Mouse (Mus musculus) adrenal gland, adult 18-20 months (tissue): Measurements from ENCODE around the gene Rpp38. TPM values are rescaled to one million over a fixed set of nuclear protein-coding genes. Genes with fewer than 3 reads are reported as not detected.
A peak's percentile ranks its signal among the peaks of the same experiment; 100 is the strongest.

ENCODE experiments used
- DNase-seq, 2 experiments: peaks; one replicate each; pipeline ENCODE4 v3.0.0; 2021 to 2022; ENCODE audit warnings: low spot score in 2 of 2
- total RNA-seq, 2 experiments: library from RNA; stranded (reverse); gene quantifications; 1 replicate in 1 of 2; 2 replicates in 1 of 2; pipeline ENCODE4 v1.2.3; 2021

Rpp38 gene
- total RNA-seq, 2 experiments from 2014 or later, result 13.1 to 16.3 TPM

DNA sequence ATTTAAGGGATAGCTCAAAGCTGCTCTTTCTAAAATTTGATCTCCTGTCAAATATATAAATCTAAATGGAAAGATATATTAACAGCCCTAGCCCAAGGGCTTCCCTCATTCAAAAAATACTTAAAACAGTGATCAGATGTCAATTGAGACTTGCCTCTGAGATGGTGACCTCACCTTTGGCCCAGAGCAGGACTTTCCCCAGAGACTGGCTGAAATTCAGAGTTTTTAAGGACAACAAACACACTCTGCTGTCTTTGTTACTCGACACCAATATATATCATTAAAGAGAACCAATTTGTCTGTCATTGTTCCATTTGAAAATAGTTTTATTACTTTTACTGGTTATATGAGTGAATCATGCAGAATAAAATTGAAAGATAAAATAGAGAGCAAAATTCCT, 42.9 kb downstream of the Rpp38 start:
- no peak for DNase-seq

DNA sequence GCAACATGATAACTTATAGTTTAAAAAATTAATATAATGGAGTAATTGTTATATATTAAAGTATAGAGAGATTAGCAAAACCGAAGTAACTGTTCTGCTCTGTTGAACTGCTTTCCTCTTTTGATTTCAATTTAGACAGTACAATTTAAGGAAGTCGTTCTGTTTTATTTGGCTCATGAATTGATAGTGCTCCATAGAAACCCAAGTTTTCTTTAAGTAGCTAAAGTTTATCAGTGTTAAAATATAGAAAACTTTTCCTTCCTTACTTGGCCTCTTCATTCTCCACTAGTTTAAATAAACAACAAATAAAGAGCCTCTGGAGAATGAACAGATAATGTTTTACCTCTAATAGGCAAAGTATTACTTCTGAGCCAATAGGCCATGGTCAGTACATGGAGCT, 46.2 kb downstream of the Rpp38 start:
- DNase-seq, result no peak

DNA sequence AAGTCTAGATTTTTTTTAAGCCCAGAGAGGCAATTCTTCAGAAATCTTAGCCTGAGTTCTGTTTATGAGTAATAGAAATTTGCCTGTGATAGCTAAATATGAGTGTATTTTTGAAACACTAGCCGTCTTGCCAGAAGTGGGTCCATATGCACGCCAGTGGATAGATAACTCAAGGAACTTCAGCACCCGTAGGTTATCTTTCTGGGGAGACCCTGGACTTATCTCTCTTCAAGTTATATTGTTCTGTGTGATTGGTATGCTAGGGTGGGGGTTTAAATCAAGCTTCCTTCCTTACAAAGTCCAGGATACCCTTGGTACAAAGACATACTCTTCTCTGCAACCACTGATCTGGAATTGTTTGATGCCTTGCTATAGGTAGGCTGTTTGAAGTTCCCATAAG, 46.7 kb downstream of the Rpp38 start:
- DNase-seq, result no peak

DNA sequence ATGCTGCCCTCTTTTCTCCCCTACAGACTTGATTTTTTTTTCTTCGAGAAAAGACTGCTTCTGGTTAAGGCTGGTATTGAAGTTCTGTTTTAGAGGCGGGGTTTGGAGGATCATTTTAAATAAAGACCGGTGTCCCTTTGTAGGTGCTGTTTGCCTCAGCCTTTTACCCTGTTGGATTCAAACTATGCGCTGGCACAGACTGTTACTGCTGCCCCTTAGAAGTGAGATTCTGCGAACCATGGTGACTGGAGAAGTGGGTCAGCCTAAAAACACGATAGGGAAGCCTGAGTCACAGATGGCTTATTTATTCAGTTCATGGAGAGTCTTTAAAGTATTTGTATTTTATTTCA, 47.3 kb downstream of the Rpp38 start:
- peak in 1 of 2 experiments; percentile 29 for DNase-seq

DNA sequence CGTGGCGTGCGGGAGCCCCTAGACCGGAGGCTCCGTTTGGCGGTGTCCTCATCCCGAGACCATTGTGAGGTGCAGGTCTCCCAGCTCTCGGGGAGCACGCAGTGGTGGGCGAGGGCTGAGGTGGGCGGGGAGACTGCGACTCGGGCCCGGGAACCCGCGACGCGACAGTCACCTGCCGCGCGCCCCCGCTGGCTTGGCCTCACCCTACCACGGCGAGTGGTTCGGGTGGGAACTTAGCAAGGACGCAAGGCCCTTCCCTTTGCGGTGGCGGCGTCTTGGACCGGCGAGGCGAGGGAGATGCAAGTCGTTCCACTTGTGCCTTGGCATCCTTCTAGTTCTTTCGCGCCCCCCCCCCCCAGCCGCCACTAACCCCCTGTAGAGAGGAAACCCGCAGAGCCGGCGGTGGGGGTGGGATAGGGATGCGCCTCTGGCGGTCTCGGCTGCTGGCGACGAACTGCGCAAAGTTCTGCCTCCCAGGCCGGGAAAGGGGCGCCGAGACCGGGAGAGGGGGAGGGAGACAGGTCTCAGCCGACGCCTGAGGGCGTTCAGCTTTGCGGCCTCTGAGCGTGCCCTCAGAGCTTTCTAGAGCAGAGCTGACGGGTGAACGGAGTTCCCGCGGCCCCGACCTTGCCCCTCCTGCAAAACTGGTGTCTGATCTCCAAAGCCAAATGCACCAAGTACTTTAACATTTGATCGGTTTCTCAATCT, 47.8 kb downstream of the Rpp38 start:
- peak; percentile 40 to 61 for DNase-seq

DNA sequence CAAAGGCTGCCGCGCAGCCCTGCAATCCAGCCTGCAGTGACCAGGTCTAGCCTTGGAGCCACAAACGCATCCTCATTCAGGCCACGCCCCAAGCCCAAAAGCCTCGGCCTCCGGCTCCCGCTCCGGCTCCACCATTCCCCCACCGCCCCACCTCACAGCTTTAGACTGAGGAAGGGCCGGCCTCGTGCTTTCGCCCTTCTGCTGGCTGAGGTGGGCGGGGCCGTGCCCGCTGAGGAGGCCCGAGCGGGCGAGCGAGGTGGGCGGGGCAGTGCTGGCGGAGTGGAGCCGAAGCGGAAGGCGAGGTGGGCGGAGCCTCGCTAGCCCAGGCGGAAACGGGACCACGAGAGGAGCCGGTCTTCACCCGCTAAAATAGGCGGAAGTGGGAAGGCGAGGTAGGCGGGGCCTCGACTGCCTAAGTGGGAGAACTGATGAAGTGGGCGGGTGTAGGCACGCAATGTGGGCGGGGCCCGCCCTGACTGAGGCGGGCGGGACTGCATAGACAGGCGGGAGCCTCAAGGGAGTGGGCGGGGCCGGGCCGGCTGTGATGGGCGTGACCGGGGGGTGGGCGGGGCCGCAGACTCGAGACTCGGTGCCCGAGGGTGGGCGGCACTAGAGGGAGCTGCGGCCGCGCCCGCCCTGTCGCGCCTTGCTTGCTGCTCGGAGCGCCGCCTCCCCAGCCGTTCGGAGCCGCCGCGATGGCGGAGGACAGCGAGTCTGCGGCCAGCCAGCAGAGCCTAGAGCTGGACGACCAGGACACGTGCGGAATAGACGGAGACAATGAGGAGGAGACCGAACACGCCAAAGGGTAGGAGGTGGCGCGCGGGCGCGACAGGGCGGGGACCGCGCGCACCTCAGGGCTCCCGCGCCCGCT, 48.6 kb downstream of the Rpp38 start, which contains the start of gene Nmt2:
TSS of gene Nmt2 (plus strand) at position 611 of the 871 bp plus-strand sequence.
- DNase-seq, result peak; percentile 97 to 98

DNA sequence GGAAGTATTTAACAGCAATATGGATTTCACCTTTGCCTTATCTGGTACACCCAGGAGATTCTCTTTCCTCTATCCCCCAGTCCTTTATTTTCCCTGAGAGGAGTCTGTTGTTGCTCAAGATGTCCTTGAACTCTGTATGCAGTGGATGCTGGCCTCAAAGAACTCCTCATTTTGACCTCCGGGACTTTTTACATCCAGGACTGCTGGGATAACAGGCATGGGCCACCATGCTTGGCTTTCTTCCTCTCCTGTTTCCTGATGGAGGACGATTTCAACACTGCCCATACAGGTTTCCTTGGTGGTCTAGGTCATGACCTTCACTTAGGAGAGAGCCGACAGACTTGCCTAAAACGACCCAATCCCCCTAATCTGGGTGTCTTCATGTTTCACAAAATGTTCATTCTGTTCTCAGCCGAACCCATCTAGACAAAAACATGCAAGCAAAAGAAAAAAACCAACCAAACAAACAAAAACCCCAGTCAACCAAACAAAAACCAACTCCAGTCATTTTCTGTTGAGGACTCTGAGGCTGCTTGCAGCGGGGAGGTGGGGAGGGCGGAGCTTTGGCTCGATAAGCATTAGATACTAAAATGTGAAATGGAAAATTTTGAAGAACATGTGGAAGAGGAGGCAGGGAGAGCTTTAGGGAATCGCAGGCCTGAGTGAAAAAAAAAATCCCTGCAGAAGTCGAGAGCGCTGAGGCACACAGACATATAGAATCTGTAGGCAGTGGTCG, 49.4 kb downstream of the Rpp38 start:
- no peak for DNase-seq

DNA sequence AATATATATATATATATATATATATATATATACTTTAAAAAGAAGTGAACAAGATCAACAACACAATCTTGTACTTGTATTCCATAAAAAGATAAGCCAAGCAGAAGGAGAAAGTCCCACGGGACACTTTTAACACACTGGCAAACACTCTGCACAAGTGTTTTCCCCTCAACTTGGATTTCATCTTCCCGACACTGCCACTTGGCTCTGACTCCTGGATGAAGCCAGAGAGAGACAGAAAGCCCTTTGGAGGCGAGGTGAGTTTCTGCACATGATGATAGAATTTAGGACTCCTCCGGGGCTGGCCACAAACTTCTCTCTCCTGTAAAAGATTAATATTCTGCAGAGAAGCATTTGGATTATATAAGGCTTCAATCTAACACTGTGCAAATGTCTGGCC, 51.1 kb downstream of the Rpp38 start:
- no peak for DNase-seq

Other genes with a start within 250 kb of the Rpp38 start
- 10 to 100 TPM; 16.8 to 22.7 TPM for gene Fam171a1, start 218.4 kb downstream of the Rpp38 start, total RNA-seq
- gene Nmt2, start 48.4 kb downstream of the Rpp38 start, total RNA-seq, result 10 to 100 TPM; 36.6 to 62.1 TPM
- under 1 TPM in 1 of 2 experiments, not detected in 1; 0.64 TPM for gene Acbd7, start 3.5 kb upstream of the Rpp38 start, total RNA-seq
- under 1 TPM in 1 of 2 experiments, not detected in 1; 0.16 TPM for gene Olah, start 64.6 kb upstream of the Rpp38 start, total RNA-seq
- gene Meig1, start 90.0 kb upstream of the Rpp38 start, total RNA-seq, result not detected
- 1 to 10 TPM; 7.6 to 7.8 TPM for gene Dclre1c, start 91.5 kb upstream of the Rpp38 start, total RNA-seq
- 1 to 10 TPM; 1.5 to 2.0 TPM for gene Suv39h2, start 142.4 kb upstream of the Rpp38 start, total RNA-seq
- gene Gm45902, start 180.1 kb upstream of the Rpp38 start, total RNA-seq, result 1 to 10 TPM; 1.7 to 2.5 TPM
- 10 to 100 TPM; 33.4 to 37.6 TPM for gene Hspa14, start 180.2 kb upstream of the Rpp38 start, total RNA-seq
- 1 to 10 TPM; 3.4 to 4.9 TPM for gene Cdnf, start 180.4 kb upstream of the Rpp38 start, total RNA-seq
- 10 to 100 TPM; 11.2 to 19.0 TPM for gene Fam107b, start 237.8 kb upstream of the Rpp38 start, total RNA-seq